Mouse (Mus musculus): ENCODE measurements around the gene Gm19345.

DNA sequence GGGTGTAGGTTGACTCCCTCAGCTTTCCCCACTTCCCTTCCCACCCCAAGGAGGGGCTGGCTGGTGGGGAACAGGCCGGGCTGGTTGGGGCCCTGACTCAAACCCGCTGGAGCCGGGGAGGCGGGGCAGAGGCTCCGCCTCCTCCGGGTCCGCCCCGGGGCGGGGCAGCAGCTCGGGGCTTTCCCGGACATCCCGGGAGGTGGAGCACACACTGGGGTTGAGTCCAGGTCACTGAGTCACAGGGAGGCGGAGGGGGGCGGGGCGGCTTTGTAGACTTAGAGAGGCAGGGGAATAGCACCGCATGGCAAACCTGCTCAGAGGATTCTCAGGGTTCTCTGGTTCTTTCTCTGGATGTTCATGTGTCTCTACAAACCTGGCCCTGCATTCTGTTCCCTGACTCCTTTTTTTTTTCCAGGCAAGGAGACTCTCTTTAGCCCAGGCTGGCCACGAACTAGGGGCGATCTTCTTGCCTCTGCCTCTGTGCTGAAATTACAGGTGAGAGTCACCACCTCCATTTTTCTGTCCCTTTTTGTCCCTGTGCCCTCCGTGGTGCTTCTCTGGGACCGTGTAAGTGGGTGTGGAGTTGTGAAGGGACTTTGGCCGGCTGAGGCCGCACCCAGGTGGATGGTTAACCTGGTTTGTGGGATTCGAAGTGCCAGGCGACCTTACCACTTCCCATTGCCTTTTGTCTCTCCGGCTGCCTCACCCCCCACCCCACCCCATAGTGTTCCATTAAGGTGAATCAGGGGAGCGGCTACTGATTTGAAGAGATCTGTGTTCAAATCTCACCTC is 27.4 kb upstream of the Gm19345 start:
- TF ChIP-seq CTCF (conservative IDR thresholded peaks at IDR 0.05; ENCODE audit: low read length), result no peak
- no peak for TF ChIP-seq NANOG (IDR thresholded peaks at IDR 0.05; ENCODE audit: borderline replicate concordance, low read length)
